Mouse (Mus musculus) MEL (cell line): ENCODE results near the gene Farsa.
A peak's percentile ranks its signal among the peaks of the same experiment; 100 is the strongest.

ENCODE experiments used
- CTCF ChIP-seq, 3 experiments: IDR thresholded peaks in 2 of 3; conservative IDR thresholded peaks in 1 of 3; 2 replicates each; pipeline ENCODE4 v1.5.1; 2011 to 2012; ENCODE audit warnings: low read length in 3 of 3, low read depth in 2 of 3, mild to moderate bottlenecking in 2 of 3, improper control_type of control experiment in 1 of 3, inconsistent platforms in 1 of 3, mixed read lengths in 1 of 3, moderate library complexity in 1 of 3; ENCODE audit not compliant: control insufficient read depth in 1 of 3, insufficient read depth in 1 of 3, poor library complexity in 1 of 3, severe bottlenecking in 1 of 3
- ELF1 ChIP-seq: IDR thresholded peaks from 2 replicates; pipeline ENCODE4 v1.6.1; 2014; ENCODE audit warnings: low read depth, mild to moderate bottlenecking, inconsistent platforms, low read length, improper control_type of control experiment, moderate library complexity
- KAT2A ChIP-seq: conservative IDR thresholded peaks from 2 replicates; pipeline ENCODE4 v1.6.1; 2012; ENCODE audit warnings: low read depth, low read length, improper control_type of control experiment, inconsistent platforms
- POLR2A ChIP-seq, 2 experiments: IDR thresholded peaks; 2 replicates each; pipeline ENCODE4 v1.6.1; 2011 to 2012; ENCODE audit warnings: low read length in 2 of 2, mild to moderate bottlenecking in 2 of 2, control low read depth in 1 of 2, improper control_type of control experiment in 1 of 2, low read depth in 1 of 2, moderate library complexity in 1 of 2; ENCODE audit not compliant: control insufficient read depth in 1 of 2, insufficient read depth in 1 of 2, poor library complexity in 1 of 2
- POLR2AphosphoS2 ChIP-seq: IDR thresholded peaks from 2 replicates; pipeline ENCODE4 v1.6.1; 2011; ENCODE audit warnings: low read length, improper control_type of control experiment
- USF1 ChIP-seq: IDR thresholded peaks from 2 replicates; pipeline ENCODE4 v1.6.1; 2014; ENCODE audit warnings: low read depth, mild to moderate bottlenecking, inconsistent platforms, low read length, improper control_type of control experiment, moderate library complexity

- TF ChIP-seq POLR2A (IDR thresholded peaks at IDR 0.05; ENCODE audit: control insufficient read depth in 1 of 2, insufficient read depth in 1 of 2, low read depth in 1 of 2, low read length in 2 of 2, poor library complexity in 1 of 2): 0 out of 4 replicates have a peak, but pooled peaks of 1 of the 2 experiments have one; percentile 17
- no peak for TF ChIP-seq CTCF (IDR thresholded peaks at IDR 0.05 in 2 of 3, conservative IDR thresholded peaks at IDR 0.05 in 1 of 3; ENCODE audit: control insufficient read depth in 1 of 3, insufficient read depth in 1 of 3, low read depth in 2 of 3, low read length in 3 of 3, poor library complexity in 1 of 3, severe bottlenecking in 1 of 3)
- TF ChIP-seq KAT2A: no peak
- TF ChIP-seq ELF1: no peak
- TF ChIP-seq POLR2AphosphoS2: no peak
- TF ChIP-seq USF1: no peak
Measured at GRCm38 (mm10) chr8:84834866-84835855, 21.6 kb upstream of the Farsa start.
